Mouse (Mus musculus): ENCODE measurements around the gene Arhgap42. TPM values are rescaled to one million over a fixed set of nuclear protein-coding genes. Genes with fewer than 3 reads are reported as not detected.

The Arhgap42 gene
- polyA plus RNA-seq, 1 experiment: 12.6 TPM

- no peak for DNase-seq
Measured at GRCm38 (mm10) chr9:9102158-9102514, 136.8 kb downstream of the Arhgap42 start.

GRCm38 (mm10) chr9:9101482-9102157 is 137.3 kb downstream of the Arhgap42 start:
- 71% methylated on average over 12 of the region's 12 CpGs for WGBS
- Histone ChIP-seq H3K4me3 (ENCODE audit: insufficient read depth, low read depth, low read length) (no peak overlapping the region), H3K27me3 (replicated peaks; ENCODE audit: control insufficient read depth, insufficient read depth, low read length) (no peaks in the 10 kb centered on the region), H3K27ac (ENCODE audit: insufficient read depth, low read depth, low read length) (no peak overlapping the region), H3K36me3 (ENCODE audit: control insufficient read depth, insufficient read depth, low read length) (no peaks in the 10 kb centered on the region), H3K4me1 (ENCODE audit: control insufficient read depth, insufficient read depth, low read length) (peaks cover 3% of the 10 kb centered on the region; the same call in 1 of the 2 replicates)
- no peak for DNase-seq
- no peak for TF ChIP-seq POLR2A (IDR thresholded peaks at IDR 0.05; ENCODE audit: low read depth, low read length)
- TF ChIP-seq CTCF (conservative IDR thresholded peaks at IDR 0.05; ENCODE audit: insufficient read depth, insufficient read length, low read depth, low read length): no peak

More at GRCm38 (mm10) chr9:9102158-9102514, 136.8 kb downstream of the Arhgap42 start:
- Histone ChIP-seq H3K27me3 (replicated peaks; ENCODE audit: control insufficient read depth, insufficient read depth, low read length) (no peaks in the 10 kb centered on the region), H3K27ac (ENCODE audit: insufficient read depth, low read depth, low read length) (no peak overlapping the region), H3K36me3 (ENCODE audit: control insufficient read depth, insufficient read depth, low read length) (no peaks in the 10 kb centered on the region), H3K4me3 (ENCODE audit: insufficient read depth, low read depth, low read length) (no peak overlapping the region), H3K4me1 (ENCODE audit: control insufficient read depth, insufficient read depth, low read length) (no peaks in the 10 kb centered on the region; the same call in 1 of the 2 replicates)
- TF ChIP-seq CTCF (conservative IDR thresholded peaks at IDR 0.05; ENCODE audit: insufficient read depth, insufficient read length, low read depth, low read length) (no peak), POLR2A (IDR thresholded peaks at IDR 0.05; ENCODE audit: low read depth, low read length) (no peak)
- WGBS: 93% methylated on average over 2 of the region's 2 CpGs

- H3K27me3 ChIP-seq (replicated peaks; ENCODE audit: control insufficient read depth, insufficient read depth, low read length): no peaks in the 10 kb centered on the region
- TF ChIP-seq POLR2A (IDR thresholded peaks at IDR 0.05; ENCODE audit: low read depth, low read length): no peak
- no peak for TF ChIP-seq CTCF (conservative IDR thresholded peaks at IDR 0.05; ENCODE audit: insufficient read depth, insufficient read length, low read depth, low read length)
- peaks cover 5% of the 10 kb centered on the region; the same call in 1 of the 2 replicates for H3K4me1 ChIP-seq (ENCODE audit: control insufficient read depth, insufficient read depth, low read length)
- no peak overlapping the region for H3K4me3 ChIP-seq (ENCODE audit: insufficient read depth, low read depth, low read length)
- 78% methylated on average over 4 of the region's 4 CpGs for WGBS
- no peak overlapping the region for H3K27ac ChIP-seq (ENCODE audit: insufficient read depth, low read depth, low read length)
- no peak for DNase-seq
- H3K36me3 ChIP-seq (ENCODE audit: control insufficient read depth, insufficient read depth, low read length): no peaks in the 10 kb centered on the region
Measured at GRCm38 (mm10) chr9:9101055-9101454, 137.8 kb downstream of the Arhgap42 start.

- H3K4me3 ChIP-seq (ENCODE audit: insufficient read depth, low read depth, low read length): no peak overlapping the region
- H3K27ac ChIP-seq (ENCODE audit: insufficient read depth, low read depth, low read length): no peak overlapping the region
- WGBS: 68% methylated on average over 4 of the region's 4 CpGs
- peaks cover 5% of the 10 kb centered on the region; the same call in 1 of the 2 replicates for H3K4me1 ChIP-seq (ENCODE audit: control insufficient read depth, insufficient read depth, low read length)
- no peak for TF ChIP-seq CTCF (conservative IDR thresholded peaks at IDR 0.05; ENCODE audit: insufficient read depth, insufficient read length, low read depth, low read length)
- TF ChIP-seq POLR2A (IDR thresholded peaks at IDR 0.05; ENCODE audit: low read depth, low read length): no peak
- H3K27me3 ChIP-seq (replicated peaks; ENCODE audit: control insufficient read depth, insufficient read depth, low read length): no peaks in the 10 kb centered on the region
- no peaks in the 10 kb centered on the region for H3K36me3 ChIP-seq (ENCODE audit: control insufficient read depth, insufficient read depth, low read length)
- no peak for DNase-seq
Measured at GRCm38 (mm10) chr9:9097835-9098234, 141.1 kb downstream of the Arhgap42 start.

- peaks cover 5% of the 10 kb centered on the region; the same call in 1 of the 2 replicates for H3K4me1 ChIP-seq (ENCODE audit: control insufficient read depth, insufficient read depth, low read length)
- peak; percentile 8 for DNase-seq
- WGBS: 53% methylated on average over 1 of the region's 1 CpGs
- H3K4me3 ChIP-seq (ENCODE audit: insufficient read depth, low read depth, low read length): no peak overlapping the region
- no peak overlapping the region for H3K27ac ChIP-seq (ENCODE audit: insufficient read depth, low read depth, low read length)
- H3K36me3 ChIP-seq (ENCODE audit: control insufficient read depth, insufficient read depth, low read length): no peaks in the 10 kb centered on the region
- no peak for TF ChIP-seq CTCF (conservative IDR thresholded peaks at IDR 0.05; ENCODE audit: insufficient read depth, insufficient read length, low read depth, low read length)
- no peak for TF ChIP-seq POLR2A (IDR thresholded peaks at IDR 0.05; ENCODE audit: low read depth, low read length)
- H3K27me3 ChIP-seq (replicated peaks; ENCODE audit: control insufficient read depth, insufficient read depth, low read length): no peaks in the 10 kb centered on the region
Measured at GRCm38 (mm10) chr9:9096761-9097160, 142.1 kb downstream of the Arhgap42 start.

GRCm38 (mm10) chr9:9093096-9093495 is 145.8 kb downstream of the Arhgap42 start:
- WGBS: 74% methylated on average over 1 of the region's 1 CpGs

GRCm38 (mm10) chr9:9083441-9083840 is 155.5 kb downstream of the Arhgap42 start:
- Histone ChIP-seq H3K27me3 (replicated peaks; ENCODE audit: control insufficient read depth, insufficient read depth, low read length) (no peaks in the 10 kb centered on the region), H3K4me1 (ENCODE audit: control insufficient read depth, insufficient read depth, low read length) (no peaks in the 10 kb centered on the region; the same call in 1 of the 2 replicates), H3K4me3 (ENCODE audit: insufficient read depth, low read depth, low read length) (no peak overlapping the region), H3K27ac (ENCODE audit: insufficient read depth, low read depth, low read length) (no peak overlapping the region), H3K36me3 (ENCODE audit: control insufficient read depth, insufficient read depth, low read length) (no peaks in the 10 kb centered on the region)
- WGBS: 50% methylated on average over 2 of the region's 2 CpGs
- peak; percentile 67 for TF ChIP-seq CTCF (conservative IDR thresholded peaks at IDR 0.05; ENCODE audit: insufficient read depth, insufficient read length, low read depth, low read length)
- no peak for TF ChIP-seq POLR2A (IDR thresholded peaks at IDR 0.05; ENCODE audit: low read depth, low read length)
- DNase-seq: peak; percentile 93

More at GRCm38 (mm10) chr9:9093096-9093495, 145.8 kb downstream of the Arhgap42 start:
- no peak for DNase-seq
- H3K27ac ChIP-seq (ENCODE audit: insufficient read depth, low read depth, low read length): no peak overlapping the region
- H3K4me3 ChIP-seq (ENCODE audit: insufficient read depth, low read depth, low read length): no peak overlapping the region
- H3K4me1 ChIP-seq (ENCODE audit: control insufficient read depth, insufficient read depth, low read length): peaks cover 5% of the 10 kb centered on the region; the same call in 1 of the 2 replicates
- H3K27me3 ChIP-seq (replicated peaks; ENCODE audit: control insufficient read depth, insufficient read depth, low read length): no peaks in the 10 kb centered on the region
- no peak for TF ChIP-seq CTCF (conservative IDR thresholded peaks at IDR 0.05; ENCODE audit: insufficient read depth, insufficient read length, low read depth, low read length)
- no peak for TF ChIP-seq POLR2A (IDR thresholded peaks at IDR 0.05; ENCODE audit: low read depth, low read length)
- no peaks in the 10 kb centered on the region for H3K36me3 ChIP-seq (ENCODE audit: control insufficient read depth, insufficient read depth, low read length)
